Comparison of ENCODE assay signal across 10 mouse cellular contexts in genomic region chr2:106789694-106790328, GRCm38 (mm10).
DNase-seq lines count a peak whose midpoint lies in the region; ATAC-seq lines count a peak whose summit lies in the region.
"Had no signal": no experiment of that assay in that cellular context is flagged by ENCODE, and none has a peak within 500 bp of the region (broad histone marks: within the 10 kb centered on the region; RNA-seq: fewer than 3 reads in every experiment).

No protein-coding gene starts in this region.

- ATAC-seq in heart, embryonic 14.5 days (ENCODE audit: insufficient number of reproducible peaks, insufficient read depth, low FRiP score, low read depth): no peak
- 0 out of 2 replicates have a peak, but pooled peaks have one; percentile 71 for ATAC-seq in limb, embryonic 15.5 days (ENCODE audit: insufficient number of reproducible peaks, low FRiP score, low TSS enrichment, low read depth)

- peak overlapping the region; percentile 22 to 35; a peak in 2 of 4 replicates for H3K27ac ChIP-seq in heart, embryonic 14.5 days (replicated peaks in 1 of 2; ENCODE audit: control insufficient read depth in 1 of 2, insufficient read depth in 1 of 2, low read depth in 2 of 2, low read length in 2 of 2)
- H3K27ac ChIP-seq in limb, embryonic 15.5 days: peak overlapping the region; percentile 69
- H3K27ac ChIP-seq: liver, embryonic 15.5 days had no signal

- H3K27me3 ChIP-seq in heart, embryonic 14.5 days (ENCODE audit: control insufficient read depth, insufficient read depth, low read length): no peaks in the 10 kb centered on the region
- H3K27me3 ChIP-seq in limb, embryonic 15.5 days: no peaks in the 10 kb centered on the region
- H3K27me3 ChIP-seq: liver, embryonic 15.5 days had no signal

- H3K36me3 ChIP-seq in heart, embryonic 14.5 days (ENCODE audit: control insufficient read depth, insufficient read depth, low read length): 0 out of 2 replicates have a peak, but pooled peaks cover 11% of the 10 kb centered on the region
- no peaks in the 10 kb centered on the region for H3K36me3 ChIP-seq in limb, embryonic 15.5 days
- H3K36me3 ChIP-seq: liver, embryonic 15.5 days had no signal

- H3K9ac ChIP-seq in heart, embryonic 14.5 days (ENCODE audit: low read length): no peak overlapping the region
- H3K9ac ChIP-seq in limb, embryonic 15.5 days: no peak overlapping the region
- H3K9ac ChIP-seq: liver, embryonic 15.5 days had no signal

- no peak for DNase-seq in heart, adult 11 months
- peak; percentile 62 for DNase-seq in urinary bladder, postnatal 14 days (ENCODE audit: low spot score)
- DNase-seq in urinary bladder, postnatal 10 days (ENCODE audit: low spot score): no peak
- no peak for DNase-seq in layer of hippocampus, adult 8-10 months (ENCODE audit: low spot score in 2 of 2)
- no peak for DNase-seq in ovary, postnatal 14 days (ENCODE audit: low spot score)
- no peak for DNase-seq in right cerebral cortex, adult 2 months (ENCODE audit: low spot score in 2 of 2)
- DNase-seq: cerebellum, adult 18-20 months had no signal

- no peak overlapping the region for H3K4me2 ChIP-seq in heart, embryonic 14.5 days (ENCODE audit: low read length)
- H3K4me2 ChIP-seq in limb, embryonic 15.5 days: no peak overlapping the region
- H3K4me2 ChIP-seq: liver, embryonic 15.5 days had no signal

- H3K4me3 ChIP-seq in heart, embryonic 14.5 days (ENCODE audit: control insufficient read depth in 1 of 2, insufficient read depth in 1 of 2, low read depth in 1 of 2, low read length in 2 of 2): no peak overlapping the region
- H3K4me3 ChIP-seq in limb, embryonic 15.5 days: no peak overlapping the region
- H3K4me3 ChIP-seq: liver, embryonic 15.5 days had no signal

- WGBS in heart, embryonic 14.5 days: 65% methylated on average over 5 of the region's 5 CpGs
- WGBS in limb, embryonic 15.5 days: 19% methylated on average over 5 of the region's 5 CpGs

- peaks cover 13 to 25% of the 10 kb centered on the region in 2 experiments for H3K4me1 ChIP-seq in heart, embryonic 14.5 days (ENCODE audit: control insufficient read depth in 2 of 2, insufficient read depth in 2 of 2, low read length in 2 of 2)
- H3K4me1 ChIP-seq in limb, embryonic 15.5 days: peaks cover 23% of the 10 kb centered on the region

- no peaks in the 10 kb centered on the region for H3K9me3 ChIP-seq in heart, embryonic 14.5 days (ENCODE audit: control insufficient read depth, low read length)
- no peaks in the 10 kb centered on the region for H3K9me3 ChIP-seq in limb, embryonic 15.5 days
- H3K9me3 ChIP-seq: liver, embryonic 15.5 days had no signal
